Mouse (Mus musculus): ENCODE results near the gene Olig2. TPM values are rescaled to one million over a fixed set of nuclear protein-coding genes. Genes with fewer than 3 reads are reported as not detected.
"Not testable (repeated sequence)": the region's sequence is repeated elsewhere in the genome, so short reads cannot be mapped to it uniquely, and the experiment has no call there.

The Olig2 gene
- total and polyA plus RNA-seq, 2 experiments from 2014 or later = 16.0 to 58.7 TPM

DNA sequence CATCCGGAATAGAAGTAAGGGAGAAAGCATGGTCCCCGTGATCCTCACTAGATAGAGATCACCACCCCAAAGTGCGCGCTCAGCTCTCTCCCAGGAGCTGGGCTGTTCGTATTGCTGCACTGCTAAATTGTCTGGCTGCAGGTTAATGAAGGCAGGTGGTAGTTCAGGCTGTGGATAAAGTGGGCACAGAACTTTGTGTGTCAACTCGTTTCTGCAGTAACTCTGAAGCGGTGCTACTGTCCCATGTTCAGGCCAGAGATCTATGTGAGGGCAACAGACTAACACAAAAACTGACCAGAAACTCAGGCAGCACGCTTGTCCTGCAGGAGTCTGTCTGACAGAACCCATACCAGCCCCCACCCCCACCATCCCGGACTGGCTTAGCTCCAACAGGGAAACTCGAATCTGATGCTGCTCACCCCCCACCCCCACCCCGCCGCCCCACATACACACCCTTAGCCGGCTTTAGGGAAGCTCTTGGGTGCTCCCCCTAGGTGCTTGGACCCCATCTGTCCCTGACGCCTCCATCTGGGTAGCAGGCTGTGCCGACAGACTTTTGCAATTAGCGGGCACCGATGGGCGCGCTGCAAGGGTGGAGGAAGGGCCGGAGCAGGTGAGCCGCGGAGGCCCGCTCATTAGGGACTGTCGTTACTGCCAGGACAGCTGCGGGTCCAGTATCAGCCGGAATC, 6.7 kb downstream of the Olig2 start:
- ATAC-seq (0 out of 2 replicates have a peak, but pooled peaks have one; percentile 11), DNase-seq (ENCODE audit: low spot score) (peak; percentile 24)
- Histone ChIP-seq H3K36me3 (ENCODE audit: insufficient read depth, low read length) (no peaks in the 10 kb centered on the region), H3K27ac (peak overlapping the region; percentile 58; the same call in 1 of the 2 replicates), H3K4me1 (ENCODE audit: insufficient read depth, low read length) (peaks cover 8% of the 10 kb centered on the region; the same call in 1 of the 2 replicates), H3K27me3 (ENCODE audit: insufficient read depth, low read length) (peaks cover 92% of the 10 kb centered on the region), H3K4me2 (ENCODE audit: low read depth, low read length) (peak overlapping the region; percentile 37), H3K4me3 (ENCODE audit: low read length) (peak overlapping the region; percentile 15), H3K9ac (replicated peaks; ENCODE audit: low read length) (no peak overlapping the region), H3K9me3 (ENCODE audit: low read length) (no peaks in the 10 kb centered on the region)
- 3% methylated on average over 26 of the region's 26 CpGs for WGBS
- no peak for TF ChIP-seq CTCF (IDR thresholded peaks at IDR 0.05; ENCODE audit: low read depth)

- peak overlapping the region; percentile 58 for H3K27ac ChIP-seq
- no peaks in the 10 kb centered on the region for H3K9me3 ChIP-seq (ENCODE audit: low read length)
- H3K27me3 ChIP-seq (ENCODE audit: insufficient read depth, low read length) = peaks cover 90% of the 10 kb centered on the region
- H3K4me3 ChIP-seq (ENCODE audit: low read length) = peak overlapping the region; percentile 15
- H3K9ac ChIP-seq (replicated peaks; ENCODE audit: low read length) = no peak overlapping the region
- no peaks in the 10 kb centered on the region for H3K36me3 ChIP-seq (ENCODE audit: insufficient read depth, low read length)
- DNase-seq (ENCODE audit: low spot score) (peak; percentile 31), ATAC-seq (no peak)
- 4% methylated on average over 25 of the region's 25 CpGs for WGBS
- no peak for TF ChIP-seq CTCF (IDR thresholded peaks at IDR 0.05; ENCODE audit: low read depth)
- peaks cover 8% of the 10 kb centered on the region; the same call in 1 of the 2 replicates for H3K4me1 ChIP-seq (ENCODE audit: insufficient read depth, low read length)
- peak overlapping the region; percentile 37 for H3K4me2 ChIP-seq (ENCODE audit: low read depth, low read length)
Measured at GRCm38 (mm10) chr16:91232470-91233240, 7.4 kb downstream of the Olig2 start.

DNA sequence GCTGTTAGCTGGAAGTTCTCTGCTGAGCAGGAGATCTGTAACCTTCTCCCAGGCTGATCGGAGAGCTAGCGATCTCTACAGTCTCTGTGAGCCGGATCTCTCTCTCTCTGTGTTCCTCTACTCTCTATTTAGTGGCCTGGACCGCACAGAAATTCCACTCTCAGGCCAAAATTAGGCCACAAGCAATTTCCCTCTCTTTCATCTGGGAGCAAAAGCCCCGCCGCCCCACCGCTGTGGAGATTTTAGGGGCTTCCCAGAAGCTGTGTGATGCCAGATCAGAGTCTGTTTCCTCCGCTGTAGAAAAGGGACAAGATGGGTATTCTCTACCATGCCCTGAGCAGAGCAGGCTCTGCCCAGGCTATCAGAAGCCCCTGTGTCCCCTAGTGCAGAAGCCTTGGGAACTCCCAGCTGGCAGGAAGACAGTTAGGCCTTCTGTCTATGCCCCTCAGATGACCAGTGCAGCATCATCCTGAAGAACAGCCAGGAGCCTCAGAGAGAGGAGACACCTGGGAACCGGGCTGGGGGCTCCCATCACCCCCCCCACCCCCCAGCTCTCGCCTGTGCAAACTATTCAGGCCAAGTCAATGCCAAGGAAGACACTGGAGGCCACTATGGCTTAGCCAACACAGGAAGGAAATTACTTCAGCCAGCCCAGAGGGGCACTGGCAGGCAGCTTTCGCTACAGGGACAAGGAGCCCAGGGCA, 8.1 kb downstream of the Olig2 start:
- H3K4me1 ChIP-seq (ENCODE audit: insufficient read depth, low read length) = peaks cover 8% of the 10 kb centered on the region; the same call in 1 of the 2 replicates
- H3K9ac ChIP-seq (replicated peaks; ENCODE audit: low read length) = no peak overlapping the region
- no peaks in the 10 kb centered on the region for H3K36me3 ChIP-seq (ENCODE audit: insufficient read depth, low read length)
- no peaks in the 10 kb centered on the region for H3K9me3 ChIP-seq (ENCODE audit: low read length)
- peak; percentile 51 for DNase-seq (ENCODE audit: low spot score)
- peaks cover 95% of the 10 kb centered on the region for H3K27me3 ChIP-seq (ENCODE audit: insufficient read depth, low read length)
- H3K4me3 ChIP-seq (ENCODE audit: low read length) = no peak overlapping the region
- no peak overlapping the region for H3K4me2 ChIP-seq (ENCODE audit: low read depth, low read length)
- ATAC-seq = peak; percentile 79; the same call in 1 of the 2 replicates
- peak overlapping the region; percentile 58 for H3K27ac ChIP-seq
- WGBS = 18% methylated on average over 11 of the region's 11 CpGs
- TF ChIP-seq CTCF (IDR thresholded peaks at IDR 0.05; ENCODE audit: low read depth) = no peak

DNA sequence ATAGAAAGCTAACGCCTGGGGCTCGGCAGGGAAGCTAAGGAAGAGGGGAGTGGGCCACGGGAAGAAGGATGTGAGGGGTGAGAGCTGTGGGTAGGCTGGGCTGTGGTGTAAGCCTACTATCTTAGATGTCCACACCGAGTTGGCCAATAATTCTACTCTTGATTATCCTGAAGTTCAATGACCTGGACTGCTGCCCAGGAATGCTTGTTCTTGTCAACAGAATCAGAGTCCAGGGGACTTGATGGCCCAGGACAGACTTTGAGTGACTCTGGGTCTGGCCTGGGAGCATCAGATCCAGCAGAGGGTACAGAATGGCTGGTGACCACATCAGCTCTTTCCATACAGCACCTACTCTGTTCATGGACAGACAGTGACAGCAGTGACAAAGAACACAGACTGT, 13.8 kb downstream of the Olig2 start:
- Histone ChIP-seq H3K27me3 (ENCODE audit: insufficient read depth, low read length) (peaks cover 69% of the 10 kb centered on the region), H3K4me1 (ENCODE audit: insufficient read depth, low read length) (no peaks in the 10 kb centered on the region), H3K4me3 (ENCODE audit: low read length) (no peak overlapping the region), H3K36me3 (ENCODE audit: insufficient read depth, low read length) (no peaks in the 10 kb centered on the region), H3K4me2 (ENCODE audit: low read depth, low read length) (no peak overlapping the region), H3K9me3 (ENCODE audit: low read length) (no peaks in the 10 kb centered on the region), H3K27ac (no peak overlapping the region), H3K9ac (replicated peaks; ENCODE audit: low read length) (no peak overlapping the region)
- TF ChIP-seq CTCF (IDR thresholded peaks at IDR 0.05; ENCODE audit: low read depth) = no peak
- DNase-seq (ENCODE audit: low spot score) = no peak
- no peak for ATAC-seq
- WGBS = 61% methylated on average over 4 of the region's 4 CpGs

DNA sequence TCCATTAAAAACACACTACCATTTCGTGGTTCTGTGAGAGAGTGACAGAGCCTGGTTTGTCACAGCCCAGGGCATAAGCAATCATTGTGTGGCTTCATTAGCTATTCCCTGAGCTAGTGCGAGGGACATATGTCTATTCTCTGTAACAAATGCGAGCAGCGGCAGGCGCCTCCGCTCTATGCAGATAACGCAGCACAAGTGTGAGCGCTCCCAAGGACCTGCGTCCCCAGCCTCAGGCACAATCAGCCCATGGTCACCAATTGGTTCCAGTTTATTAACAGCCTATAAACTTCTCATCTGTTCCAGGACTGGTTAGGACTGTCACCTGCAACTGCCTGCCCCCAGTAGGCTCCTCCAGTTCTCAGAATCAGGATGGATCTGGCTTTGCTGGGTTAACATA, 21.0 kb downstream of the Olig2 start:
- no peaks in the 10 kb centered on the region for H3K36me3 ChIP-seq (ENCODE audit: insufficient read depth, low read length)
- no peak overlapping the region for H3K27ac ChIP-seq
- no peak for TF ChIP-seq CTCF (IDR thresholded peaks at IDR 0.05; ENCODE audit: low read depth)
- peaks cover 27% of the 10 kb centered on the region for H3K27me3 ChIP-seq (ENCODE audit: insufficient read depth, low read length)
- no peaks in the 10 kb centered on the region for H3K4me1 ChIP-seq (ENCODE audit: insufficient read depth, low read length)
- 20% methylated on average over 9 of the region's 9 CpGs for WGBS
- DNase-seq (ENCODE audit: low spot score) = peak; percentile 48
- H3K9ac ChIP-seq (replicated peaks; ENCODE audit: low read length) = no peak overlapping the region
- H3K9me3 ChIP-seq (ENCODE audit: low read length) = no peaks in the 10 kb centered on the region
- H3K4me2 ChIP-seq (ENCODE audit: low read depth, low read length) = no peak overlapping the region
- H3K4me3 ChIP-seq (ENCODE audit: low read length) = no peak overlapping the region
- ATAC-seq = peak; percentile 59; the same call in 1 of the 2 replicates

DNA sequence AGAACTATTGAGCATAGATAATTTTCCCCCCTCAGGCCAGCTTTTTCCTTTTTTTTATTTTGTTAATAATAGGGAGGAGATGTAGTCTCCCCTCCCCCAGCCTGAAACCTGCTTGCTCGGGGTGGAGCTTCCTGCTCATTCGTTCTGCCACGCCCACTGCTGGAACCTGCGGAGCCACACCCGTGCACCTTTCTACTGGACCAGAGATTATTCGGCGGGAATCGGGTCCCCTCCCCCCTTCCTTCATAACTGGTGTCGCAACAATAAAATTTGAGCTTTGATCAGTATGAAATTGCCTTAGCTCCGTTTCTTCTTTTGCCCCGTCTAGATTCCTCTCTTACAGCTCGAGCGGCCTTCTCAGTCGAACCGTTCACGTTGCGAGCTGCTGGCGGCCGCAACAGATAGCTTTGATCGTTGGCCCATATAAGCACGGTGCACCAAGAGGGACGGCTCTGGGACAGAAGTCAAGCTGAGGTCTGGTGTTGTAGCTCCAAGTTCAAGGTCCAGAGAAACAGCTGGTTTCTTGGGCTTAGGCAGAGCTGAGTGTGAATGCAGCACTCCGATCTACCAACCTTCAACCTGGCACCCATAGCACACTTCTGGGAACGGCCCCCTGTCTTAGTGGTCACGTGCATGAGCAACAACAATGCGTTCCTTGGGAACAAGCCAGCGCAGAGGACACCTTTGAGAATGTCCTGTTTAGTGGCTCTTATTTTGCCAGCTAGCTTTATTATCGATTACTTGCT, 30.3 kb downstream of the Olig2 start:
- not testable (repeated sequence) for DNase-seq (ENCODE audit: low spot score); H3K9me3 ChIP-seq (ENCODE audit: low read length); H3K36me3 ChIP-seq (ENCODE audit: insufficient read depth, low read length); H3K27ac ChIP-seq; ATAC-seq; H3K4me3 ChIP-seq (ENCODE audit: low read length); H3K9ac ChIP-seq (replicated peaks; ENCODE audit: low read length); H3K4me1 ChIP-seq (ENCODE audit: insufficient read depth, low read length); H3K4me2 ChIP-seq (ENCODE audit: low read depth, low read length)
- 8% methylated on average over 18 of the region's 28 CpGs for WGBS
- H3K27me3 ChIP-seq (ENCODE audit: insufficient read depth, low read length) = peaks cover 34% of the 10 kb centered on the region
